Mouse (Mus musculus): ENCODE measurements at regions not wholly inside any gene's neighbourhood (a gene's known extent, or its start where the extent isn't known, plus 50 kb on each side); places are given as distances from the start of the nearest gene placed in this dataset.
A peak's percentile ranks its signal among the peaks of the same experiment; 100 is the strongest.

DNA sequence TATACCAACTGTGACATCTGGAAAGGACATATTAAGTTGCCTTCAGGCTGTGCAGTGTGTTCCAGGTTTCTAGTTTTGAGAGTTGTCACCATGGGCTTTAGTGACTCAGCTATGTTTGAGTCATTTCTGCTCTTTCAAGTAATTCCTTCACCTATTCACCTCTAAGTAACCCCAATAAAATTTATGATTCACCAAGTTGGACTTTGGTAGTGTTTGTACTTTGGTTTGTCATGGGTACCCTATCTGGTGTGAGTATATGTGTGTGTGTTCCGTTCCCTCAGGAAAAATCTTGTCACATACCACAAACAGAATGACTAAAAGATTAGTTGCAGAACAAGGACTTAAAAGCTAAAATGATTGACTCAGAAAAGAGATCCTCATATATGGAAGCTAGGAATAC, 76.8 kb upstream of the Crbn start:
- DNase-seq (ENCODE audit: low read depth, low spot score): peak; percentile 29

DNA sequence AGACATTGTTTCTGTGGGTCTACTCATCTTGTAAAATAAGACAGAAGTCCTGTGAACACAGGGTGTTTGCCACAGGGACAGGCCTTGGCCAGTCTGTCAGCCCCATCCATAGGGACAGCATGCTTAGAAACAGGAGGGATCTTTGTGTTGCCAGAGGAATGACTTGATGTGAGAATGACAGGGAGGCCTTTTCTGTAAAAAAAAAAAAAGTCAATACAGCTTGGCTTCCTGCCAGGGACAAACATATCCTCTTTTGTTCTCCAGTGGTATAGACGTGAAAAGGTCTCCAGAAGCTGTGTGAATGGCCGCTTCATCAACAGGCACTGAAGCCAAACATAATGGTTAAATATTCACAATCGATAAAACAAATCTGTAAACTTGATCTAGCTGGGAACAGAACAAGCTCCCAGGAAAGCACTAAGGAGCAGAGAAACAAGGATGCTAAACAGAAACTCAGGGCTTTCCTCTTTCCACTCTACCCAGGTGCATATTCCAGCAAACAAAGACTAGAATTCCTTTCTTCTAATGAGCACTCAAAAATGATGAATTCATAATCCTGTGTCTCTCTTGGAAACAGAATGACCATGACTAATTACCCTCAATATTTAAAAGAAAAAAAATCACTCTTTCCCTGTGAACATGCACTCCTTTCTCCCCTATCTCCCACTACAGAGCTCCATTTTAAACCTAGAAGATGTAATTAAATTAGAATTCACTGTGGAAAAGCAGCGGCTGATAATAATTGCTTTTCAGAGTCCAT, 92.2 kb upstream of the Crbn start:
- no peak for DNase-seq (ENCODE audit: low read depth, low spot score)

DNA sequence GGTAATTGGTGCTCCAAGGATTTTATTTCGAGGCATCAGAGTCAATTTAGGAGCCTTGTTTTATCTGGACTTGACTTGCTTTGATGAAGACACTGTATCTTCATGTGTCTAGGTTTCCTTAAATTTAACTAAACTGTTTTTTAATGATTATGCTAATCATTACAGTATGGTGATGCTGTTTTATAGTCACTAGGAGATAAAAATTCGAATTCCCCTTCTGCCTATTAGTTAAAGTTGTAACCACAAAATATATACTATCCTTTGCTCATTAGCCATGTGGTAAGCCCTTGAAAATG, 92.7 kb upstream of the Crbn start:
- no peak for DNase-seq (ENCODE audit: low read depth, low spot score)

DNA sequence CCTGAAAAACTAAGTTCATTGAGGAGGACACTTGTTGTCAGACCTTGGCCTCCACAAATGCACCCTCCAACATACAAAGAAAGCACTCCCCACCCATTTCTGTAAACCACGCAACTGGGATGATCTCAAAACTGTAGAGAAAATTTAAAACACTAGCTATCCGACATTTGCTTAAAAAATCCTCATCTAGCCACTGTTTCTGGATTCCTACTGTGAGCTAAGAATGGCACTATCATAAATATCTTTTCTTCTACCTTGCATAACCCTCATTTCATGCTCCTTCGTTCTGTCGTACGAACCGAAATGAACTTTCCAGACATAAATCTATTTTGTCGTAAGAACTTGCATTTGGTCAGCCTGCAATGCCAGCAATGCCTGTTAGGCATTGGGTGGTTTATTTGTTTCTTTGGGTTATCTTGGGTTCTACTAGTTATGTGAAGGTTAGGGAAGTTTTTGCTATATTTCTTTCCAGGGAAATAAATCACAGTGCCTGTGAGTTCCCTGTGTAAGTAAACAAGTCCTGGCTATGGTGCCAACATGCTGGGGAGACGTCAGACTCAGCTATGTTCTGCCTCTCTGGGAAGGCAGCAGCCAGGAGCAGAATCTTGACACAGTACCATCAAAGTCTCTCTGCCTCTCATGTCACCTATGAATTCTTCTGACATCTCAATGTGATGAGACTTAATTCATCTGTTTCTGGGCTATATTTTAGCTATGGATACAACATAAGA, 104.2 kb upstream of the Crbn start:
- no peak for DNase-seq (ENCODE audit: low read depth, low spot score)

- no peak for DNase-seq (ENCODE audit: low read depth, low spot score)
These were observed 115.2 kb upstream of the Crbn start for GRCm38 (mm10) chr6:106915121-106915520.

DNA sequence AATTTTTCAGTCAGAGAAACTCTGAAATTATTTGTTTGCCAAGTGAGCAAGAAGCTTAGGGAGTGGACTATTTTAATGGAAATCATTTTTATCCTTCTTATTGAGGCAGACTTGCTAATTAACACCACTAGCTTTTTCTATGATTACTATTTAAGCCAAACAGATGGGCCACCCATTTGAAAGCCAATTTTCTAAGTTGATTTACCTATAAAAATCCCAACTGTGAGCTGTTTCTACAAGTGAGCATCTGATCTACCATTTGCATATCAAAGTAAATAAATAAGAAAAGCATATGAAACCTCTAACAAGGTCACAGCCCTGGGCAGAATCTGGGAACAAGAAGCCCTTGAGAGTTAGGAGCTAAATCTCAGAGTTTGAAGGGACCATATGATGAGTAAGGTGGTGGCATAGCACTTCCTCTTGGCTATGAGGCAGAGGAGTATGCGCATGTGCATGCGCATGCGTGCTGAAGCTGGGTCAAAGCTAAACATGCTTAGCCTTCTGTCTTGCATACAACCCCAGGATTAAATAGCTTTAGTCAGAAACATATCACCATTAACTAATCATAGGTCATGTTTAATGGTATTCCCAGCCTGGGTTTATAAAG, 116.9 kb upstream of the Crbn start:
- DNase-seq (ENCODE audit: low read depth, low spot score): no peak

DNA sequence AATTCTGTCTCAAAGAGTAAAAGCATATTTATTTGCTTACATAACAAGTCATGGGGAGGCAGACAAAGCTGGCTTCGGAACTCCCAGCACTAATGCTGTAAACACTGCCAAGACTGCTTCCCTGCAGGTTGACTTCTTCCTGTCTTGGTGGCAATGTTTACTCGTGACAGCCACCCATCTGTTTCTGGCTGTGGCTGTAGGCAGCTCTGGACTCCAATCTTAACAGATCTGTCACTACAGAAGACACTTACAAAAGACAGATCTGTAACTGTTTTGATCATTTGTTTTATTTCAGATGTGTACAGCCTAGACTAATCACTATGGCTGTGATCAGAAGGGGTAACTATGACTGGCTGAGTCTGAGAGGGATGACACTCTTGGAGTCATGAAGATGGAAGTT, 121.1 kb upstream of the Crbn start:
- DNase-seq (ENCODE audit: low read depth, low spot score): no peak

- DNase-seq (ENCODE audit: low read depth, low spot score): no peak
These were observed 125.6 kb upstream of the Crbn start for GRCm38 (mm10) chr6:106925486-106925885.

DNA sequence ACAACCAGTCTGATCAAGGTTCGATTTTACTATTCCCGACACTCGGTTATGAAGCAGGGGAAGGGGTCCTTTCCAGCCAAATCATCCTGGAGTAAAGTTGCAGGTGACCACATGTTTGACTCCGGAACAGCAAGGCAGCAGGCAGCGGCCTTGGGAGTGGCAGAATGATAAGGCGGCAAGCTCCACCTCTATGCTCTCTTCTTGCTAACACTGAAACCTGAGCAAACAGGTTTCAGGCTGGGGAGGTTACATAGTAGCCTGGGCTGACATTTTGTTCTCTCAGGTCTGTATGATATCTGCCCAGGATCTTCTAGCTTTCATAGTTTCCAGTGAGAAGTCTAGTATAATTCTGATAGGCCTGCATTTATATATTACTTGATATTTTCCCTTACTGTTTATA, 133.7 kb upstream of the Crbn start:
- no peak for DNase-seq (ENCODE audit: low read depth, low spot score)

DNA sequence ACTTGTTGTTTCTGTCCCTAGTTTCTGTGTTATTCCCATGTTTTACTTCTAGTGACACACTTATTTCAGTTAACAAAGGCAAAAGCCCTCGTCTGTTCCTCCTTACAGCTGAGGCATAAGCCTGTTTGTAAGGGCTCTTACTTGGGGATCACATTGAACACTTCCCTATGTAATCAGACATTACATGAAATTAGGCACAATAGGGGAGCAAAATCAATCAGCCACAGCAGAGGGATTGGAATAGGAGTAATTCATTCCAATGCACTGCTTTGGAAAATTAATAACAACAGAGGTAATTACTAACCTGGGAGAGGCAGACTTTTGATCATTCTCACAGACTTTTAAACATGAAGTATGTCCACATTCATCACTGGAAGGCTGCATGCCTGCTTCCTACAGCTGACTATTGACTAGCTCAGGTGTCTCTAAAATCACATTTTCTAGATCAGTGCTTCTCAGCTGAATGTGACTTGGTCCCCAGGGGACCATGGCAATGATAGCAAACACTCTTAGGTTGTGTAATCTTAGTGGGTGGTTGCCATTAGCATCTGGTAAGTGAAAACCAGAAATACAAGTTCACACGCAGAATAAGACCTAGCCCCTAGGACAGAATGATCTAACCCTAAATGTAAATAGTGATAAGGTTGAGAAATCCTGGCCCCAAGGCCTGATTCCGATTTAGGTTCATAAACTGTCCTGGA, 146.5 kb upstream of the Crbn start:
- no peak for DNase-seq (ENCODE audit: low read depth, low spot score)

GRCm38 (mm10) chr6:106950909-106951308, 151.0 kb upstream of the Crbn start:
- DNase-seq (ENCODE audit: low read depth, low spot score): no peak

- DNase-seq (ENCODE audit: low read depth, low spot score): no peak
These were observed 161.4 kb upstream of the Crbn start for GRCm38 (mm10) chr6:106961320-106961719.

DNA sequence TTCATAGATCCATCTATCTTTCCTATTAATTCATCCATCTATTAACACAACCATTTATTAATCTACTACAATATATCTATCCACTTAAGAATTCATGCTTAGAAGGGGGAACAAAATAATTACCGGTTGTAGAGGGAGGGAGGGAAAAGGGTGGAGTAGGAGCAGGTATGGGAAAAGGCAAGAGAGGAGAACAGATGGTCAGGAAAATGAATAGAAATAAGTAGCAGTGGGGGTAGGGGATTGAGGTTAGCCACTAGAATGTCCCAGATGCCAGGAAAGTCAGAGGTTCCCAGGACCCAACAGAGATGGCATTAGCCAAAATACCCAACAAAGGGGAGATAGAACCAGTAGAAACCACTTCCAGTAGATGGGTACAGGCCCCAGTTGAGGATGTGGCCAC, 164.5 kb upstream of the Crbn start:
- DNase-seq (ENCODE audit: low read depth, low spot score): no peak

- DNase-seq (ENCODE audit: low read depth, low spot score): no peak
These were observed 175.6 kb upstream of the Crbn start for GRCm38 (mm10) chr6:106975439-106975838.

- no peak for DNase-seq (ENCODE audit: low read depth, low spot score)
These were observed 178.8 kb upstream of the Crbn start for GRCm38 (mm10) chr6:106978721-106979120.

DNA sequence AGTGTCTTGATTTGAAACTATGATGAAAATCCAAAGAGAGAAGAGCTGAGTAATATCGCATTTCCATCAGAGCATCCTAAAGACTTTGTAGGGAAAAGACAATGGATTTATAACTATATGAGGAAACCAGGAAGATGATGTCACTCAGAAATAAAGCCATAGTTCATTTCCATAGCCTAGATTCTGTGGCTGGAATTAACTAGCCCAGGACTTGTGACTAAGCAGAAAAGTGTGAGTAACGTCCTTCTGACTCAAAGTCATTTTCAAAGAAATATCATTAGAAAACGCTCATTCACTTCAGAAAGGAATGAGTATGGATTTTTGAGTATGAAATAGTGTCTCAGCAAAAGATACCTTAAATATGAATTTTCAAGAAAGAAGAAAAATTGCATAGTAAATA, 179.9 kb upstream of the Crbn start:
- DNase-seq (ENCODE audit: low read depth, low spot score): no peak

GRCm38 (mm10) chr6:106980188-106980587, 180.3 kb upstream of the Crbn start:
- no peak for DNase-seq (ENCODE audit: low read depth, low spot score)

DNA sequence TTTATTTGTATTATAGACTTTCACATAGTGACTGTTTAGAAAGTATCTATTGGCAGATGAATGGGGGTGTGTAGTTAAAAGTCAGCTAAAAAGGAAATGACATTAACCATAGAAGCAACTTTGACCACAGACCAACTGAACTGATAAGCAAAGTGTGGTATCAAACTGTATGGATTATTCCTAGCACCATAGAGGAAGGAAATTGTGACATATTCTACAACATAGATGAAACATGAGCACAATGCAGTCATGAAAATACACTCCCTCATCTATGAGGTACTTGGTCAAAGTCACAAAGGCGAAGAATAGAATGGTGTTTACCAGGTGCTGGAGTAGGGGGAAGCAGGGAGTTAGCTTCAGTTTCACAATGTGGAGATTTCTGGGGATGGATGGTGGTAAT, 181.4 kb upstream of the Crbn start:
- DNase-seq (ENCODE audit: low read depth, low spot score): no peak

DNA sequence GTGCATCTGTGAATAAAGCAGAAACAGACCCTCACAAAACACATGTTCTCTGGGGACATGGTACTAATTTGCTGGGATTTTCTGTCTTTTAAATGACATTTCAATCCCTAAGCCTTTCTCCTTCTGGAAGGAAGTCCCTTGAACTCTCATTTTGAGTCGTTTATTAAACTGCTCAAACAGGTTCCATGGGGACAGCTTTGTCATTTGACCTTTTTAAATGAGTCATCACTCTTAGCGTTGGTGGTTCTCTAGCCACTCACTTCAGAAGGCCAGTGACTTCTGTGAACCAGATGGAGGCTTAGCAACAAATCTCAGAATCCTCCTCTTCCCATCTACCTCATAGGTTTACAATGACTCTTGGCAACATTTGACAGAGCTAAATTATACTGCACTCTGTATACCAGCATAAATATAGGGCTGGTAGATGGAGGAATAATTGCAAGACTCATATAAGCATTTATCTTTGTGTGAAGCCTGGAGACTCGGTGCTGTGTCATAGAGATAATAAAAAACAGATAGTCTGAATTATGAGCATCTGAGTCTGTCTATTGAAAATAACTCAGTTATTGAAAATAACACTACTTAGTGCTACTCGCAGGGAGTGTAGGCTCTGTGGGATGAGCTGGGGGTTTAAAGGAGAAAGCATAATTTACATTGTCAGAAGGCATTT, 185.4 kb upstream of the Crbn start:
- no peak for DNase-seq (ENCODE audit: low read depth, low spot score)

- DNase-seq (ENCODE audit: low read depth, low spot score): no peak
These were observed 191.7 kb upstream of the Crbn start for GRCm38 (mm10) chr6:106991586-106991985.

GRCm38 (mm10) chr6:107004406-107005120, 204.7 kb upstream of the Crbn start:
- no peak for DNase-seq (ENCODE audit: low read depth, low spot score)

Data from 3T3-L1 (cell line).